Mouse (Mus musculus): ENCODE measurements at regions not wholly inside any gene's neighbourhood (a gene's known extent, or its start where the extent isn't known, plus 50 kb on each side); places are given as distances from the start of the nearest gene placed in this dataset.
"Not testable (repeated sequence)": the region's sequence is repeated elsewhere in the genome, so short reads cannot be mapped to it uniquely, and the experiment has no call there.

DNA sequence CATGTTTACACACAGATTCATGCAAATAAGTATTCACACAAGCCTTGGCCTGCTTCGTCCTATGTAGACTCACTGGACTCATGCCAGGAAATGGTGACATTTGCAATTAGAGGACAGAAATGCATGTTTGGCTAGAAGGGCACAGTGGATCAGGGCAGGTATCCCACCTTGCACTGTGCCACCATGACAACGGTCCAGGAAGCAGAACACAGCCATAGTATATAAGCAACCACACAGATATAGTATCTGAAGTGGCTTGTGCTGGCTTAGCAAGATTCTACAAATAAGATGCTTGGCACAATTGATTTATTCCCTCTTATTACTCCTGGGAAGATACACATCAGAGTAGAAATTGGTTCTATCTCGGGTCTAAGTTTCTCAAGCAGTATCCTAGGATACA is 218.0 kb downstream of the Unc5cl start:
- DNase-seq, result no peak

DNA sequence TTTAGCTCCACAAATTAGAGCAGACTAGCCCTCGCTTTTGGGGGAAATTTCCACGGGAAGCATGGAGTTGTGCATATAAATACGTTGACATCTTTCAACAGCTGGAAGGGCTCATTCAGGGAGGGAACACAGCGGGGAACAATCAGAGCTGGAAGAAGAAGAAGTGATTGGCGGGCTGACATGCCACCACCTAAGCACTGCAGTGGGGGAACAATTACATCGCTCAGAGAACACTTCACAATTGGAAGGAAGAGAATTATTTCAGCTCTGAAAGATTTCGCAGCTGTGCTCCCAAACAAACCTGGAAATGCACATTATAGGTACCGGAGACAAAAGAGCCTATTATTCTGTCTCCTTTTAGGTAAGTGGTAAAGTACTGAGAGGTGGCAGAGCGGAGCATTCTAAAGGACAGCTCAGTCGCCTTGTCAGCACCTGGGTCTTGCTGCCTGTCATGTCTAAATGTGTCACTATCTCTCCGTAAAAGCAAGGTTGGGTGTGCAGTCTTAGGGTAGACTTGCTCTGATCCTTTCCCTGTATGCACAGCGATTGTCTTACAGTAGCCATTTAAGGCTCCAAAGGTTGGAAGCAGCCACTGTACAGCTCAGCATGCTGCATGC is 223.6 kb downstream of the Unc5cl start:
- no peak for DNase-seq

DNA sequence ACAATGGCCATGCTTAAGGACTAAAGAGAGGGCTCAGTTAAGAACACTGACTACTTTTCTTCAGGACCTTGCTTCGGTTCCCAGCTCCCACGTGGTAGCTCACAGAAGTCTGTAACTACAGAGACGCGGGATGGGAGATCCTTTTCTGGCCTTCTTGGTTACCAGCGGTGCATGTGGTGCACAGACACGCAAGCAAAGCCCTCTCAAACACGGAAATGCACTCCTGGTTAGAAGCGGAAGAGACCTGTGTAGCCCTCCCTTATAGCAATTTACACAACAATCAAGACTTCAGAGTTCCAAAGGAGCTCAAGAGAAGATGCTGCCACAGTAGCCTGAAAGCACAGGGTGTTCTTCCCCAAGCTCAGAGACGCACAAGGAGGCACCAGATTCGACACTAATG is 225.6 kb downstream of the Unc5cl start:
- no peak for DNase-seq

- DNase-seq, result peak; percentile 21
Observed at GRCm38 (mm10) chr17:48688944-48689343, 234.2 kb downstream of the Unc5cl start.

GRCm38 (mm10) chr17:48698456-48698855 is 233.7 kb upstream of the Lrfn2 start:
- DNase-seq, result no peak

DNA sequence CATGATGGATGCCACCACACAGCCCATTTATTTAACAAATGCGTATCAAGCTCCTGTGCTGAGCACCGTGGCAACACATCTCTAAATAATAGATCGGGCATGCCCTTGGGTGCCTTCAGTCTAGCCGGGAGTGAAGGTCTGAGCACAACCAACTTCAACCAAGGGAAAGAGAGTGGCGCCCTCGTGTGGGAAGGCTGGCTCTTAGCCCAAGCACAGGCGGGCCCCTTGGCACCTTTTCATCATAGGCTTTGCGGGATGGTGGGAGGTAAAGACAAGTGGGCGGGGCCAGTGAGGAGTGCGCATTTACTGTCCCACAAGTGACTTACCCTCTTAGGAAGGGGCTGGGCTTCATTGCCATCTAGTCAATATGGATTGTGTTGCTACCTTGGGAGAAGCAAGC is 231.6 kb upstream of the Lrfn2 start:
- DNase-seq, result no peak

GRCm38 (mm10) chr17:48720506-48720905 is 211.7 kb upstream of the Lrfn2 start:
- DNase-seq, result no peak

GRCm38 (mm10) chr17:48723286-48723685 is 208.9 kb upstream of the Lrfn2 start:
- no peak for DNase-seq

GRCm38 (mm10) chr17:48724513-48725112 is 207.6 kb upstream of the Lrfn2 start:
- DNase-seq, result no peak

DNA sequence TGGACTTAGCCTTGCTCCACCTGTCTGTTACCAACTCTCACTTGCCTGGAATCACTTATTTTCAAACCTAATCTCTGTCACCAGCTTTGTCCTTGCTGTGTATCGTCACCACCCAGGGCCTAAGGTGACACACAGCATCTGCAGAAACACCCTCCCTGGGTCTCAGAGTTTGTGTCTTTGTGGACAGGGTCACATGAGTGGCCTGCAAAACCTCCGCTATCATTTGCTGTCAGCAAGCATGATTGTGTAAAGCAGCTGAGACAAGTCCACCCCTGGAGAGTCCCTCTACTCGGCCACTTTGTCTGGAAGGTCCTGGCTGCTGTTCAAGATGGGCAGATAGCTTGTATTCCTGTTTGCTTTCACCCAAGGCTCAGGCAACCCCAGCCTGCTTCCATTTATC is 205.7 kb upstream of the Lrfn2 start:
- no peak for DNase-seq

DNA sequence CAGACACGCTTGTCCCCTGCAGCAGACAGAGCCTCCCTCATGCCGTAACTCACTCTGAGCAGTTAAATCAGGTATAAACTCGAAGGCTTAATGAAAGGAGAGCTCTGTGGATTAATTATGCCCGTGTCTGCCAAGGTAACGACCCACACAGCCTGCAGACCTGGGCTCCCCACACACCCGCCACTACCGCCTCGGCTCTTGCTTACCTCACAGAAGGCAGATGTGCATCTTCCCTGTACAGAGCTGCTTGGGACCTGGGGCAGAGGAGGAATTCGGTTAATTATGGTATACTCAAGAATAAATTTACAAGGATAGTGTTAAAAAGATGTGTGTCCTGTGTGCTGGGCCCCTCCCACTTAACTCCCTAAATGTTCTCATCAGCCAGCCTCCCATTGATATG is 198.4 kb upstream of the Lrfn2 start:
- no peak for DNase-seq

GRCm38 (mm10) chr17:48737181-48737580 is 195.0 kb upstream of the Lrfn2 start:
- not testable (repeated sequence) for DNase-seq

DNA sequence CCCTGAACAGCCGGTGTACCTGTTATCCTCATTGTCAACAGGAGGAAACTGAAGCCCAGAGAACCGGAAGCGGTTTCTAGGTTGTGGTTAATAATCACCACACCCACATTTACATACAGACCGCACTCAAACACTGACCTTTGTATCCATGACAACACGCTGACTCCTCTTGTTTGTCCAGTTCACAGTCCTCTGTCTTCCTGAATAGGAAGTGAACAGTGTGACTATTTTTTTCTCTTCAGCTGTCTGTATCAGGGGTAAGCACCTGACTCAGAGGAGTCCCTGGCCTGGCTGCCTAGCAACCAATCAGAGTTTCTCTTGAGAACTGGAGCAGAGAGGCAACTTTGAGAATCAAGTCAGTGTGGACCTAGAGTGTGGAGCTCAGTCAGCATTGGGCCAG is 193.5 kb upstream of the Lrfn2 start:
- DNase-seq, result no peak

DNA sequence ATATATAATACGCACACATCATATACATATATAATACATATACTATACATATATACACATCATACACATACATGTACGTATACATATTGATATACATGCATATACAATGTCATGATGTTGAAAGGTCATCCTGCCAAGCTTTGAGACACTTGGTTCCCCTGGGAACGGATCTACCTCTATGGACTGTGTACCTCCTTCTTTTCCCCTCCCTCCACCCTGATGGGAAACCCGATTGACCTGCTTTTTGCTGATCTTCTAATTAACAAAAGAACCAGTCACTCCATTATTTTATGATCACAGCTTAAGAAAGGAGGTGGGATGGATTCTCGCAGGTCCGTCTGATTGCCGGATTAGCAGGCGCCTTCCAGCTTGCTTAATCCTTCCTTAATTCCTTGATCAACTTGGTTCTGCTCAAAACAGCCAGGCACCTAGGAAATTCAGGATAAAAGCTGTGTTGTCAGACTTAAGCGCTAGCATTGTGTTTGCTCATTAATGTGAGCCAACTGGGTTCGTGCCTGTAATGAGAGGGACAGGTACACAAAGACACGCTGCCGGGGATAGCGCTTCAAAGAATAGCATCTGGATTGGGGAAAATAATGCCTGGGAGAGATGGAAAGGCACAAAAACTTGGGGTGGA is 189.3 kb upstream of the Lrfn2 start:
- no peak for DNase-seq

GRCm38 (mm10) chr17:48770099-48770498 is 162.1 kb upstream of the Lrfn2 start:
- DNase-seq, result no peak

- peak; percentile 74 for DNase-seq
Observed at GRCm38 (mm10) chr17:48771721-48772320, 160.4 kb upstream of the Lrfn2 start.

- DNase-seq, result no peak
Observed at GRCm38 (mm10) chr17:48774172-48774890, 157.8 kb upstream of the Lrfn2 start.

DNA sequence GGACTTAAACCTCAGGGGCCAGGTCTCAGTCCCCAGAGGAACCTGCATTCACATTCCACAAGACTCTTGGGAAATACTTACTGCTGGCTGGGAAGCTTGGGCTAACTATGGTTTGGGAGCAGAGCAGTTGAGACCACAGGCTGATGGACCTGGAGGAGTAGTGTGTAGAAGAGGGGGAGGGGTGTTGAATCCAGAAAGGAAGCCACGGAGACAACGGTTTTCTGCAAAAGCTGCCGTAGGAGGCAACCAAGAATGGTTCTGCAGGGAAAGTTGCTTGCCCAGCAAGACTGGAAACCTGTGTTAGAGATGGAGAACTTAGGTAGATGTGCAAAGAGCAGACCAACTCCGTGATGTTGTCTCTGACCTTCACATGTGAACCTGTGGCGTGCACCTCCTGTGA is 156.7 kb upstream of the Lrfn2 start:
- DNase-seq, result no peak

- no peak for DNase-seq
Observed at GRCm38 (mm10) chr17:48776502-48776902, 155.7 kb upstream of the Lrfn2 start.

DNA sequence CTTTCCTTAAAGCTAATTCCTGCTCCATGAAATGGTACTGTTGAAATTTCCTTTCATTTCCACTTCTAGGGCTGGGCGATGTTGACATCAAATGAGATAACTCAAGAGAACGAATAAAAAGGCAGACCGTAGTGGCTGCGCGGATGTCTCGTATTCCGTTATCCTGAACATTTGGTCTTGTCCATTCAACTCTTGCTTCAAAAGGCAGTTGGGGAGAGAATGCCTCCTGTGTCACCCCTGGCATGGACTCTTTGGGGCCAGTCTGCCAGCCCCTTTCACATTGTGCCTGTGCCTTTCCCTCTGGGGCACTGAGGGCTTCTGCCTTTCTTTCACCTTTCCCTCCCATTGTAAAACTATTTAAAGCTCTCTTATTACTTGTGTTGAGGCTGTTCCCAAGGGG is 152.0 kb upstream of the Lrfn2 start:
- no peak for DNase-seq

DNA sequence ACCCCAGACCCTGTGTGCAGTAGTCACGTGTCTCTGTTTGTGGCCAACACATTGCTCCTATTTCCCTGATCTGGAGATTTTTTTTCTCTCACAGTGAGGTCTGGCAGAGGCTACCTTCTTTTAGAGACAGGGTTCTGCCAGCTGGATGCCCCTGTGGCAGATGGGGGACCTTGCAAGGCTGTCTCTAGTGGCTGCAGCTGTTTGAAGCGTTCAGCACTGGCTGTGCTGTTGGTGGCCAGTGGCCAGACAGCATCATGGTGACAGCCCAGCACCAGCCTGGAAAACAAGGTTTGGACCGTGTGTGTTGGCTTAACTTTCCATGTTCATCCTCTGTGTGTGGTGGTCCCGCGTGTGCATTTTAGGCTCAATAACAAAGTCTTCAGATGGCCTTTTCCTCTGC is 147.8 kb upstream of the Lrfn2 start:
- no peak for DNase-seq

DNA sequence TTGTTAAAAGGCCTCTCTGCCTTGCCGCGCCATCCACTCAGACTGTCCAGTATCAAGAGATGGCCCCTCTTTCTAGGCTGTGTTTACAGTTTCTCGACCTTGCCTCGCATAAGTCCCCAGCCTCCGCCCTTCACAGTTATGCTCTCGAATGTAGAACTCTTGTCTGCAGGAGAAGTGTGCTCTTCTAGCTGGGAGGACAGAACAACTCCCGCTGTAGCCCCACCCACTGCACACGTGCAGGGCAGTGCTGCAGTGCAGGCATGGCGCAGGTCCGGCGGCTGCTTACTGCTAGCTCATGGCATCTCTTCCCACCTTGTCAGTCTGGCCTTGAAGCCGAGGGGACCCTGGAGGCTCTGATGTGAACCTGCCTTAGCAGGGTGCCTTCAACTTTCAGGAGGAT is 145.7 kb upstream of the Lrfn2 start:
- no peak for DNase-seq

GRCm38 (mm10) chr17:48789846-48790245 is 142.3 kb upstream of the Lrfn2 start:
- DNase-seq, result no peak

- no peak for DNase-seq
Observed at GRCm38 (mm10) chr17:48790526-48790925, 141.7 kb upstream of the Lrfn2 start.
